Mouse (Mus musculus) bone marrow, adult 2 months (tissue): ENCODE data around the gene Col27a1.

Experiments used
- CTCF ChIP-seq: fragments of 200-500 bp; IDR thresholded peaks from 2 replicates; pipeline ENCODE4 v1.5.1; 2011; ENCODE audit warnings: low read length, control low read depth; ENCODE audit not compliant: control insufficient read depth, insufficient read depth
- POLR2A ChIP-seq: fragments of 200-500 bp; IDR thresholded peaks from 2 replicates; pipeline ENCODE4 v1.6.1; 2011; ENCODE audit warnings: low read depth, mild to moderate bottlenecking, control low read depth, low read length, borderline replicate concordance; ENCODE audit not compliant: control insufficient read depth

DNA sequence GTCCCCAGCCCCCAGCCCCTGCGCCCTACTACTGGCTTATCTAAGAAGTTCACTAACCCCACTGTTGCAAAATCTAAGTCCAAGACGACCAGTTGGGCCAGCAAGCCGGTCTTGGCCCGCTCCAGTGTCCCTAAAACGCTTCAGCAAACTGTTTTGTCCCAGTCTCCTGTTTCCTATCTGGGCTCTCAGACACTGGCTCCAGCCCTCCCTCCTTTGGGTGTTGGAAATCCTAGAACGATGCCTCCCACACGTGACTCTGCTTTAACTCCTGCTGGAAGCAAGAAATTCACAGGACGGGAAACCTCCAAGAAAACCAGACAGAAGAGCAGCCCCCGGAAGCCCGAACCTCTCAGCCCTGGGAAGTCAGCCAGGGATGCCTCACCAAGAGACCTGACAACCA, 11.6 kb downstream of the Col27a1 start:
- TF ChIP-seq CTCF (no peak), POLR2A (no peak)
